Mouse (Mus musculus) T-helper 1 cell (primary cell): ENCODE results near the gene Folr1.

Experiments
- in situ Hi-C: fragments of 300-600 bp; cut with MboI, MseI; formaldehyde crosslinking; loops from one replicate; pipeline ENCODE4 v1.15.1; 2025; ENCODE audit warnings: high pct_unique_total_duplicates

Folr1 gene

DNA sequence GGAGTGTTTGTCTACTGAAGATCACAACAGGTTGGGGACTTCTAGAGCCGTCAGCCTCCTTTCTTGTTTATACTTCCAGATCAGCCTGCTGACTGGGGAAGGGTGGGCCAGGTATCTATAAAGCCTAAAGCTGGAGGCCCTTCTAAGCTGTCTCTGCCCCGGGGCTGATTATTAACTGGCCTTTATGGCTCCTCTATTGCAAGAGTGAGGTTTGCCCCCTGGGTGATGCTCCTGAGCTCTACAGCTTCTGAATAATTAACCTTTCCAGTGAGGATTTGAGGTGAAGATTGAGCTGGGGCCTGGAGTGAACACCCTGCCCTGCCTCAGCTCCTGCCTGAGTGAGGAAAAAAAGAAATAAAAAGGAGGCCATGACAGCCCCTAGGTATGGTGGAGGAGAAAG lies at the start of gene Folr1:
Folr1 (minus strand) TSS at position 160 of the 400 bp plus-strand sequence.
- in situ Hi-C loops, result no loop called here

GRCm38 (mm10) chr7:101918071-101918470 lies 47.5 kb upstream of the Folr1 start:
- in situ Hi-C loops, result no loop called here

- in situ Hi-C loops, result no loop called here
These were observed 41.4 kb upstream of the Folr1 start for GRCm38 (mm10) chr7:101911982-101912381.

DNA sequence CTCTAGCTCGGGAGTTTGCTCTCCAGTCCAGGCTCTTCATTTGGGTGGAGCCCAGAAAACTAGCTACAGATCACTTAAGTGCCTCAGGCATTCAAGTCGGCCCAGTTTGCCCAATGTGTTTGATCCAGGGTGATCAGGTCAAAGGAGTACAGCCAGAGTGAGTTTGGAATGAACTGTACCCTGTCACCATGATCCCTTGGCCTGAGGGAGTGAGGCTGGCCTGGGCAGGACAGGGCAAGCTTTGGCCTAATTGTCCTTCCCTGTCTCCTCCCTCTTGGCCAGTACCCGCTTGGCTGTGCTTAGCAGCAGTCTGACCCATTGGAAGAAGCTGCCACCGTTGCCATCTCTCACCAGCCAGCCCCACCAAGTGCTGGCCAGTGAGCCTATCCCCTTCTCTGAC lies 39.5 kb upstream of the Folr1 start:
- in situ Hi-C loops, result no loop called here

- in situ Hi-C loops, result no loop called here
These were observed 37.8 kb upstream of the Folr1 start for GRCm38 (mm10) chr7:101908367-101908766.

- in situ Hi-C loops, result no loop called here
These were observed 36.1 kb upstream of the Folr1 start for GRCm38 (mm10) chr7:101906696-101907095.

GRCm38 (mm10) chr7:101906287-101906681 lies 35.7 kb upstream of the Folr1 start, which contains the start of gene Tomt:
Gene Tomt (minus strand): TSS chr7:101906359.
- in situ Hi-C loops, result no loop called here

DNA sequence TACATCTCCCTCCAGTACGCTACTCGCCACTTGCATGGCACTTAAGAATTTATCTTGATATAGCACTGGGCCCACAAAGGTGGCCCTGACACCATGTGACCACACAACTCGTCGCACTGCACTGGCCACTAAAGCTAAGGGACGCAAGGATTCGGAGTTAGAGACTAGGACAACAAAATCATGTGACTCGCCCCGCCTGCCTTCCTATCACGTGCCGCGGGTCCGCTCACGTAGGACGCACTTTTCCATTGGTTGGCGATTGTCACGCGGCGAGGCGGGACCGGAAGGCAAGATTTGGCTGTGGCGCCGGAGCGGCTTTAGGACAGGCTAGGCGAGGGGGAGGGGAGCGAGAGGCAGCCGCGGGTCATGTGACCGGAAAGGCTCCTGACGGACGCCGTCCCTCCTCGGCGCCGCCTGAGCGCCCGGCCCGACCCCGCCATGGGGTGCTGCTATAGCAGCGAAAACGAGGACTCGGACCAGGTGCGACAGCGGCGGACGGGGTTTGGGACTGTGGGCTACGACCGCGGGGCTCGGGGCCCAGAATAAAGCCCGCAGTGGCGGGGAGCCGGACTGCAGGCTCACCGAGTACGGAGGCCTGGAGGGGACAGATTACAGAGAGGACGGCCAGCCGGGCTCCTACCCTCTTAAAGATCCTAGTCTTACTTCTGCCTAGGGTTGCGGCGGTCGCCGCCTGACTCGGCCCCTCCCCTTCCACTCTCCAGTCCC lies 35.1 kb upstream of the Folr1 start, which contains the start of gene Lamtor1:
Lamtor1 (plus strand) TSS at position 344 of the 726 bp plus-strand sequence.
- in situ Hi-C loops, result no loop called here

- in situ Hi-C loops, result no loop called here
These were observed 32.3 kb upstream of the Folr1 start for GRCm38 (mm10) chr7:101902846-101903245.

- in situ Hi-C loops, result no loop called here
These were observed 31.4 kb upstream of the Folr1 start for GRCm38 (mm10) chr7:101901969-101902368.

DNA sequence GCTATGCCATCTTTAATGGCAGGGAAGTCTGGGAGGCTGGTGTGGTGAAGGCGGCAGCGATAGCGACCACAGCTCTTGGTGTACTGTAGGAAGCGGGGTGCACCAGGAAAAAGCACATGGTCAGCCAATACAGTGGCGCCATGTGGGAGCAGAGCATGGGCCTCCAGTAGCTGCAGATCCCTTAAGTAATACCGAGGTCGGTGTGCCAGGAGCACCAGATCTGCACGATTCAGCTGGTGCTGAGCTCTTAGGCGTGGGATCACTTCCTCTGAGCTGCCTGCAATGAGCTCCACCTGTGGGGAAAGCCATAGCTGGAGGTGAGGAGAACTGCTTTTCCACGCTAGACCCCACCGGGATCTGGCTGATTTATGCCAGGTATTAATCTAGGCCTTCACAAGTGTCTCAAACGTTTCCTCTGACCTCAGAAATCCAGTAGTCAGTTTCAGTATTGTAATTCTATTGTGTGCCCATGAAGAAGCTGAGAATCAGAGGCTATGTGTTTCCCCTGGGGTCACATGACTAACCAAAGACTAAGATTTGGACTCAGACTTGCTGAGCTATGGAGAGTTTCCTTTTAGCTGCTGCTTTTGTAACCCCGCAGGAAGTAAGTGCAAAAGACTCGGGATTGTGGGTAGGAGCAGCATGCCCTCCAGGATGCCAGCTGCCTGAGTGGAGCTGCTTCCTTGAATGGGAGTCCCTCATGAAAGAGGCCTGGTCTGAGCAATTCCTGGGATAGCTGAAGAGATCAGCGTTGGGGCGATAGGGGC lies 29.9 kb upstream of the Folr1 start:
- in situ Hi-C loops, result no loop called here

DNA sequence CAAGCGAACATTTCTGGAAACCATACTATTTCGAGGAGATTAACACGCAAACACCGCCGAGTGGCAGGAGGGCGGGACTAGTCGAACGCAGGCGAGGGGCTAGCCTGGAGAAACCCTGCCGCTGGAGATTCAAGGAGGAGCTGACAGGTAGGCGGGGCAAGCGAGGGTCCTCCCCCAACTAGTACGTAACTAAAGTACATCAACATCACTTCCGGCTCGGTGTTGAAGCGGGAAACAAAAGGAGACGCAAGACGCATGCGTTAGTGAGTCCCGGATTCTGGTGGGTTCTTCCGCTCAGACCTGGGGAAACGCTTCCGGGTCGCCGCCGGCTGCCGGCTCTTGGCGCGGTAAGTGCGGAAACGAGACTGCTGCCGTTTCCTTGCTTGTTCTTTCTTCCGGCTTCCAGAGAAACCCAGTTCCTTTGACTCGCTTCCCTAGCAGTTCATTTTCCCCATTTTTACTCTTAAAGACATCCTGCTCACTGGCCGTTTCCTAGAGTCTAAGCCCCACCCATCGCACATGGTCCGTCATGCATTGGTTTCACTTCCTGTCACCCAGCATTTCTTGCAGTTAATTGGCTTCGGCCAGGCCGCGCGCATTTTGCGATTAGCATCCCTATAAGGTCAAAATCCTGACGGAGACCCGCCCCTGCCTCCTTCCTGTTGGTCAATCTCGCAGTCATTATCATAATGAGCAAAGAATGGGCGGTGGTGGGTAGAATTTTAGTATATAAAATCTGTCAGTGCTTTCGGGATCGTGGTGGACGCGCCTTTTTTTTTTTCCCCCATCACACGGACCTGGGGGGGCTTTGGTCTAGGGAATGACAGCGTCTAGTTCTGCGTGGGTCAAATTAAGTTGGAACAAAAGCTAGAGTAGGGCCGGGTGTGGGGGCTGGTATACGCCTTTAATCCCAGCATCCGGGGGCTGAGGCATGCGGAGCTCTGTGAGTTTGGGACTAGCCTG lies 25.8 kb upstream of the Folr1 start:
- in situ Hi-C loops, result loop anchor here (5.0 kb wide), 1 partner anchor 36 kb away; the partner anchor contains the start of genes Lrrc51 and Numa1

DNA sequence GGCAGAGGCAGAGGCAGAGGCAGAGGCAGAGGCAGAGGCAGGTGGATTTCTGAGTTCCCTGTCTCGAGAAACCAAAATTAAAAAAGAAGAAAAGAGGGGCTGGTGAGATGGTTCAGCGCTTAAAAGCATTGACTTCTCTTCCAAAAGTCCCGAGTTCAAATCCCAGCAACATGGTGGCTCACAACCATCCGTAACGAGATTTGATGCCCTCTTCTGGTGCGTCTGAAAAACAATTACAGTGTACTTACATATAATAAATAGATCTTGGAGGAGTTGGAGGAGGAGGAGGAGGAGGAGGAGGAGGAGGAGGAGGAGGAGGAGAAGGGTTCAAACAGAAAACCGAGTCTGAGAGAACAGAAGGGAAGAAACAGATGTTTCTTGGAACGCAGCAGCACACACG lies 25.1 kb upstream of the Folr1 start:
- in situ Hi-C loops, result loop anchor here (5.0 kb wide), 1 partner anchor 37 kb away; the partner anchor contains the start of genes Lrrc51 and Numa1

- in situ Hi-C loops, result no loop called here
These were observed 17.9 kb upstream of the Folr1 start for GRCm38 (mm10) chr7:101888460-101888859.

DNA sequence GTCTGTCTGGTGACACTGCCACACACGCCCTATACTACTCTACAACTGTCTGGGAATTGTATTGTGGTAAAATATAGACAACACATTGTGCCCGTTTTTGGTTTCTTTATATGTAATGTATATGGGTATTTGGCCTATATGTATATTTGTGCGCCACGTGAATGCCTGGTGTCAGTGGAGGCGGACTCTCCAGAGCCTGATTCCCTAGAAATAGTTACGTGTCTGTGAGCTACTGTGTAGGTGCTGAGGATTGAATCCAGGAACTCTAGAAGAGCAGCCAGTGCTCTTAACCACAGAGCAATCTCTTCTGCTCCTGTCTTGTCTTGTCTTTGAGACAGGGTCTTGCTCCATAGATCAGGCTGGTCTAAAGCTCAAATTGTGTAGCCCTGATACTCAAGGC lies 15.7 kb upstream of the Folr1 start:
- in situ Hi-C loops, result no loop called here

DNA sequence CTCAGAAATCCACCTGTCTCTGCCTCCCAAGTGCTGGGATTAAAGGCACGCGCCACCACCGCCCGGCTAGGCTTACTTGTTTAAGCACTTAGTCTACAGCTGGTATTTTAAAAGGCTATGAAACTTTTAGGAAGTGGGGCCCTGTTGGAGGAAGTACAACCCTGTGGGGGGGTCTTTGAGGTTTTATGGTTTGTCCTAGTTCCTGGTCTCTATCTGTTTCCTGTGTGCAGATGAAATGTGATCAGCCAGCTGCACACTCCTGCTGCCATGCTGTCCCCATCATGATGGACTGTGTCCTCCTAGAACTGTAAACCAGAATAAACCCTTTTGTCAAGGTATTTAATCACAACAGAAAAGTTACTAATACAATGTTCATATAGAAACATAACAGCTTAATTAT lies 13.6 kb upstream of the Folr1 start:
- in situ Hi-C loops, result no loop called here

DNA sequence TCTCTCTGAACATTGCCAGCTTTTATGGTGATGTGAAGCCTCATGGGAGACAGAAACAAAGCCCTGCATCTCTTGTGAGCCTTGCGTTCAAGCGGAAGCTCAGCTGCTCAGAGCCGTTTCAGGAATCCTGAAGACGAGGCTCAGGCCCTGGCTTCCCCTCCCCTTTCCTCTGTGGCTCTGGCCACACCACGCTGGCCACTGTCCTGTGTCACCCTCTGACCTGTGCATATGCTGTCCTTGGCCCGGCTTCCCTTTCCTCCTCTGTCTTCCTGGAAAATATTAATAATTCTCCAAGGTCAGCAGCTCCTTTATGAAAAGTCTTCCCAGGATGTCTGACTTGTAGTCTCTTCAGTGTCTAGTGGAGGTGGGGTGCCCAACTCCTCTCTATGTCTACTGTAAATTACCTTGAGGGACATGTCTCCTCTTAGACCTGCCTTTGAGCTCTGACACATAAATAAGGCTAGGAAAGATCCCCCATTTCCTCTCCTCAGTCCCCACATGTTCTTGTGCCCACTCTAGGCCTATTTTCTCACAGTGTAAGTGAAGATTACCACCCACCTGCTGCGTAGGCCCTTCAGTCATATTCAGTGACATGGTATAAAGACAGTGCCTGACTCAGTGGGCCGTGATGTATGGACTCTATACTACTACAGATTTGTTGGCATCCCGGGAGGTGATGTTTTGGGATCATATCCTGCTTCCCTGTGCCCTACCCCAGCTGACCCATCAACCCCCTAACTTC lies 12.0 kb upstream of the Folr1 start:
- in situ Hi-C loops, result no loop called here

- in situ Hi-C loops, result no loop called here
These were observed 10.3 kb upstream of the Folr1 start for GRCm38 (mm10) chr7:101880855-101881254.

- in situ Hi-C loops, result no loop called here
These were observed 5.4 kb upstream of the Folr1 start for GRCm38 (mm10) chr7:101875978-101876377.

GRCm38 (mm10) chr7:101871296-101871695 lies 708 bp upstream of the Folr1 start:
- in situ Hi-C loops, result no loop called here

GRCm38 (mm10) chr7:101869163-101869500 lies 1.5 kb downstream of the Folr1 start:
- in situ Hi-C loops, result no loop called here
